Mouse (Mus musculus): ENCODE data around the gene Adam11.
"Not testable (repeated sequence)": the region's sequence is repeated elsewhere in the genome, so short reads cannot be mapped to it uniquely, and the experiment has no call there.

Adam11 gene

DNA sequence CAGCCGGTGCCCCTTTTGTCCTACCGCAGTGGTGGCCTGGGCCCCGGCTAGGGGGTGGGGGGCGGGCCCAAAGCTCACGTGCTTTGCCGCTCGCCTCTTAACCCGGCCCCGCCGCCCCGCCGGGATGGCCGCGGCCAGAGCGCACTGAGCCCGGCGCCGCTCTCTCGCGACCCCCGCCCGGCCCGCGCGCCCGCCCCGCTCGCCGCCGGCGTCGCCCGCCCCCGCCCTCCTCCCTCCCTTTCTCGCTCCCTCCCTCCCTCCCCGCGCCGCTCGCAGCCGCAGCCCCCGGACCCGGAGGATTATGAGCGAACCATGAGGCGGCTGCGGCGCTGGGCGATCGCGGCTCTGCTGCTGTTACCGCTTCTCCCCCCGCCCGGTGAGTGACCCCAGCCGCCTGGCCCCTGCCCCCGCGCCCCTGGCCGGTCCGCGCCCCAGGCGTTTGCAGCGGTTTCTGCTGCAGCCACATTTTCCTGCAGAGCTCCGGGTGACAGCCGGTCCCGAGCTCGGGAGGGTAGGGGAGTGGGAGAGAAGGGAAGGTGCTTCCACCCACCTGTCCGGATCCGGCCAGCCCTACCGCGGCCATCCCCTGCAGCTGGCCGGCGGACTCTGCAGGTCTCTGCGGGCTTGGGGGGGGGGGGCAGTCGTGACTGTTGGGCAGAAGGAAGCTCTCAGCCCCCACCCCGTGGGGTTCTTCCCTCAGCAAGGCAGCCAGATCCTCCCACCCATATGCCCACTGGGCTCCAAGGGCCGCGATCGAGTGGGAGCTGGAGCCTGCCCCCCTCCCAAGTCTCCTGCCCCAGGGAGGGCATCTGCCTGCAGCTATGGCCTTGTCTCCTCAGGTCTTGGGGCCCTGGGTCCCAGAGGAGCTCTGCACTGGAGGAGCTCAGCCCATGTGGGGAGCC lies at the start of gene Adam11:
TSS of gene Adam11 (plus strand) at position 131 of the 902 bp plus-strand sequence.
- CTCF ChIA-PET = no interaction called here

GRCm38 (mm10) chr11:102712411-102712810 lies 48.8 kb upstream of the Adam11 start:
- CTCF ChIA-PET = no interaction called here

DNA sequence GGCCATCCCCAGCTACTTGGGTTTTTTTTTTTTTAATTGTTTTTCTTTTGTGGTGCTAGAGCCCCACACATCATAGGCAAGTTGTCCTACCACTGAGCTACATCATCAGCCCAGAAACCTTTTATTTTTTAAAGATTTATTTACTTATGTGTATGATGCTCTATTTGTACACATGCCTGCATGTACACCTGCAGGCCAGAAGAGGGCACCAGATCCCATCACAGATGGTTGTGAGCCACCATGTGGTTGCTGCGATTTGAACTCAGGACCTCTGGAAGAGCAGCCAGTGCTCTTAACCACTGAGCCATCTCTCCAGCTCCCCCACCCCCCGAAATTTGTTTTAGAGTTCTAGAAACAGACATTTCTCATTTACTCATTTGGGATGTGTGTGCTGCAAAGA lies 46.7 kb upstream of the Adam11 start:
- CTCF ChIA-PET = not testable (repeated sequence)

DNA sequence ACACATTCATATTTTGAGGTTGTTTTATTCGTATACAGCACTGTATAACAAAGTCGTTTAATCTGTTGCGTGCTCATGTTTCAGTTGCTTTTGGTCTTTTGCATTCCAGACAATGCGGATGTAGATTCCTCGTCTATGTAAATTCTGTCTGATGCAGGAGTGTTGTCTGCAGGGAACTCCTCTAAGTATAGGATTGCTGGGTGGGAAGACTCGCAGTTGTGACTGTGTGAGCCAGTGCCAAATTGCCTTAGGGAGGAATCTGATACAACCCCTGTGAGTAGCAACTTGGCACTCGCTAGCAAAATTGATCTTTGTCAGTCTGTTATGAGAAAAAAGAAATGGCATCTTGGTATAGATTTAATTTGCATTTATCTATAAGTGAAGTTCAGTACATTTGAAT lies 45.1 kb upstream of the Adam11 start:
- CTCF ChIA-PET = no interaction called here

- CTCF ChIA-PET = no interaction called here
Observed at GRCm38 (mm10) chr11:102725574-102725973, 35.7 kb upstream of the Adam11 start.

GRCm38 (mm10) chr11:102728614-102729013 lies 32.6 kb upstream of the Adam11 start:
- CTCF ChIA-PET = interaction anchor here (0.7 kb wide), 1 partner anchor 37 kb away, joined by 3 read pairs; no protein-coding TSS in a partner anchor

GRCm38 (mm10) chr11:102729835-102730234 lies 31.4 kb upstream of the Adam11 start:
- CTCF ChIA-PET = no interaction called here

- CTCF ChIA-PET = no interaction called here
Observed at GRCm38 (mm10) chr11:102731366-102731765, 29.9 kb upstream of the Adam11 start.

DNA sequence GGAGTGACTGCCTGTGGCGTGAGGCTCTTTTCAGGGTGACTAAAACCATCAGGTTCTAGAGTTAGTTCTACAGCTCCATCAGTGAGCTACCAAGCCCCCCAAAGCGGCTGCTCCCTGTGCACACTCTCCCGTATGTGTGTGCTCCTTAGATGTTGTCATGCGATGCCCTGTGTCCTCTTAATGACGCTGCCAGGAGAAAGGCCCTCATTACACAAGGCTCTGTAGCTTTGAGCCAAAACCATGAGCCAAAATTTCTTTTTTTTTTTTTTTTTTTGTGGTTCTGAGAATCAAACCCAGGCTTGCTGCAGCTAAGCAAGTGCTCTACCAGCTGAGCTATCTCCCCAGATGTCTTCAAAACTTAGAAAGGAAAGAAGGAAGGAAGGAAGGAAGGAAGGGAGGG lies 28.1 kb upstream of the Adam11 start:
- CTCF ChIA-PET = no interaction called here

DNA sequence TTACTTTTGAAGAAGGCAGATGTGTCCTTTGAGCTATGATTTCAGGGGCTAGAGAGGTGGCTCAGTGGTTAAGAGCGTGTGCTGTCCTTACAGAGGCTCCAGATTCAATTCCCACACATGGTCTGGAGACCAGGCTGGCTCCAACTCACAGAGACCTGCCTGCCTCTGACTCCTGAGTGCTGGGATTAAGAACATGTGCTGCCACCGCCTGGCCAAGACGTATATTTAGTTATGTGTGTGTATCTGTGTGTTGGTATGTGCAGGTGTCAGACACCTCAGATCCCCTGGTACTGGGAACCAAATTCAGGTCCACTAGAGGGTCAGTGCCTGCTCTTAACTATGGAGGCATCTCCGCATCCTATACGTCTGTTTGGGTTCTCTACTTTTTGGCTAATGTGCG lies 26.3 kb upstream of the Adam11 start:
- CTCF ChIA-PET = no interaction called here

- CTCF ChIA-PET = interaction anchor here (0.5 kb wide), 1 partner anchor 1705 kb away, joined by 4 read pairs; no protein-coding TSS in a partner anchor
Observed at GRCm38 (mm10) chr11:102738046-102738445, 23.2 kb upstream of the Adam11 start.

DNA sequence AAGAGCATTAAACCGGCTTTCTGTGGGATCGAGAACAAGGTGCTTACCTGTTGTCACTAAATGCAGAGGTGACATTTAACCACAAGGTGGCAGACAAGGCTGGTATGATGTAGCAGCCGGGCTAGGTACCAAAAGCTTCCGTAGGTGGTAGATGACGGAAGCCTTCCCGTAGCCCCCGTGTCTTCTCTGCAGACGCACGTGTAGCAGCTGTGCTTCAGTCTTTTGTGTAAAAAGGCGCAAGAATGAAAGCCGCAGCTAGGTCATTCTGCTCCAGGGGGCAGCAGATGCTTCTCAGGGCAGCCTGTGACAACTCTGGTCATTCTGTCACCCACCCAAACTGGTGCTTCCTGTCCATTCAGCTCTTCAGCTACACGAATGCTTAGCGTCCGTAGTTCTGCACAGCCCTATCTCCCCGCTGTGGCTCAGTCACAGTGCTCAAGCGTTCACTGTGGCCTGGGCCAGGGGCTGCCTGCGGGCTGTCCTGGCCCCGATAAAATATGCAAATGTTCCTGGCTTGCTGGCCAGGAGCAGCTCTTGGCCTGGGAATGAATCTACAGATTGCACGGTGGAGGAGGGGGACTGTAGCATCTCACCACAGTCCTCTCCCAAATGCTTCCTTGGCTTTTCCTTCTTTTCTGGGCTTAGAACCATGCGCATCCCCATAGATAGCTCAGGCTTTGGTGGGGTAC lies 21.8 kb upstream of the Adam11 start:
- CTCF ChIA-PET = interaction anchor here (0.5 to 0.6 kb wide), 2 partner anchors 18 to 740 kb away, joined by 5 to 19 read pairs; no protein-coding TSS in a partner anchor

DNA sequence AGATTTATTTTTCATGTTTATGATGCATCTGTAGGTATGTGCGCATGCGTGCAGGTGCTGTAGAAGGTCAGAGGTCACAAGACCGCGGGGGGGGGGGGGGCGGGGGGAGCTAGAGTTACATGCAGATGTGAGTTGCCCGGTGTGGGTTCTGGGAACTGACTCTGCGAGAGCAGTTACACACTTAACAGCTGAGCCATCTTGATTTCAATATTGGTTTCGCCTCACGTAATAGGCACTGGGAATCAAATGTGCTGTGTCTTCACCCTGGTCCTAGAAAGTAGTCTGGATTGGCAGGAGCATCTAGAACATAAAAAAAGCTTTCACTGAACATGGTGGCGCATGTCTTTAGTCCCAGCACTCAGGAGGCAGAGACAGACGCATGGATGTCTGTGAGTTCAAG lies 20.6 kb upstream of the Adam11 start:
- CTCF ChIA-PET = interaction anchor here (0.6 kb wide), 1 partner anchor 754 kb away, joined by 3 read pairs; no protein-coding TSS in a partner anchor

- CTCF ChIA-PET = interaction anchor here (0.6 kb wide), 2 partner anchors 755 to 830 kb away, joined by 3 to 5 read pairs; no protein-coding TSS in a partner anchor
Observed at GRCm38 (mm10) chr11:102741129-102741950, 19.9 kb upstream of the Adam11 start.

- CTCF ChIA-PET = interaction anchor here (0.6 kb wide), 1 partner anchor 831 kb away, joined by 5 read pairs; no protein-coding TSS in a partner anchor
Observed at GRCm38 (mm10) chr11:102742066-102742465, 19.2 kb upstream of the Adam11 start.

GRCm38 (mm10) chr11:102742843-102743242 lies 18.4 kb upstream of the Adam11 start:
- CTCF ChIA-PET = no interaction called here

GRCm38 (mm10) chr11:102744746-102745145 lies 16.5 kb upstream of the Adam11 start:
- CTCF ChIA-PET = no interaction called here

- CTCF ChIA-PET = no interaction called here
Observed at GRCm38 (mm10) chr11:102747866-102748265, 13.4 kb upstream of the Adam11 start.

DNA sequence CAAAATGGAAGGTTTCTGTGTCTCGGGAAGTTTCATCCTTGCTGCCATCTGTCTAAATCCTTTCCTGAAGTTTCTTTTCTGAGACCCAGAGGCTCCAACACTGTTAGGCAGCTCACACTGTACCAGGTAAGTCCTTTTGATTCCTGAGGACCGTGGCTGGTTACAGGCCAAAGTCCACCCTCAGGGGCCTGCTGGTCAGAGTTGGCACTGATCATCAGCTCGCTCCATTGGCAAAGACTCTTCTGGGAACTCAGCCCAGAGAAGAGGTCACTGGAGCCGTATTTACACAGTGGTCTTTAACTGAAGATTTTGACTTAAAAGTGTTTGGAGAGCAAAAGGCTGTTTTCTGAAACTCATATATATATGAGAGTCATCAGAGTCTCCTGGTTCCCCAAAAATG lies 12.9 kb upstream of the Adam11 start:
- CTCF ChIA-PET = no interaction called here

- CTCF ChIA-PET = no interaction called here
Observed at GRCm38 (mm10) chr11:102749712-102750111, 11.5 kb upstream of the Adam11 start.

GRCm38 (mm10) chr11:102752896-102753590 lies 8.2 kb upstream of the Adam11 start:
- CTCF ChIA-PET = no interaction called here

All from spleen, embryonic (tissue).